Mouse (Mus musculus): ENCODE measurements at regions not wholly inside any gene's neighbourhood (a gene's known extent, or its start where the extent isn't known, plus 50 kb on each side); places are given as distances from the start of the nearest gene placed in this dataset.
"Not testable (repeated sequence)": the region's sequence is repeated elsewhere in the genome, so short reads cannot be mapped to it uniquely, and the experiment has no call there.

DNA sequence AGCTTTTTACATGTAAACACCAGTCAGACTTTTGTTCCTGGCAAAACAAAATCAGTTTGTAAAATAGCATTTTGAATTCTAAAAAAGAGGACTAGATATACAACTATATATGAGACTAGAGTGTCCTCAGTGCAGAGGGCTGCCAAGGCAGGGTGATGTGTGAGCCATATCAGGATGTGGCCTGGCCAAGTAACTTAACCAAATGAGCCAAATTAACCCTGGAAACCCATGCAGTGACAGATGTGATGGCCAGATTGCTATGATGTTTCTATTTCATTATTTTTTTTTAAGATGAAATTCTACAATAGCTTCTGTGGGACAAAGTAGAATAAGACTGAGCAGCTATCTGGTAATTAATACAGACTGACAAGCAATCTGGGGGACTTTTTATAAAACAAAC, 181.8 kb downstream of the Nova1 start:
- DNase-seq (ENCODE audit: extremely low read depth, low read depth) = no peak

- no peak for DNase-seq (ENCODE audit: extremely low read depth, low read depth)
Observed at GRCm38 (mm10) chr12:46635125-46635772, 183.5 kb downstream of the Nova1 start.

- no peak for DNase-seq (ENCODE audit: extremely low read depth, low read depth)
Observed at GRCm38 (mm10) chr12:46634771-46635124, 184.0 kb downstream of the Nova1 start.

DNA sequence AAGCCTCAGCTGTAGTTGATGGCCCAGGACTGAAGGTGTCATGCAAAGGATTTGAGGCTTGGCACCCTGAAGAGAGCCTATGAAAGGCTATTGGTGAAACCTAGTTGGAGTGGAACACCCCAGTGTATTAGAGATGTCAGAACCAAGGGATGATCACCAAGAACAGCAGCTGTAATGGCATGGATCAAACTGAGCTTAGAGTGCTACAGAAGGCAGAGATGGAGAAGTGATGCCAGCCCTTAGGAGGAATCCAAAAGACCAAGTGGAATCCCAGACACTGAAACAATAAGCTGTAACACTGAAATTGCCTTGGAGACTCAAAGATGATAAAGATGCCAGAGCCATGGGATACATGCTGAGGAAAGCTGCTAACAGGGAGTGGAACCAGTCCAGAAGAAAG, 186.3 kb downstream of the Nova1 start:
- not testable (repeated sequence) for DNase-seq (ENCODE audit: extremely low read depth, low read depth)

GRCm38 (mm10) chr12:46627320-46627719, 191.4 kb downstream of the Nova1 start:
- DNase-seq (ENCODE audit: extremely low read depth, low read depth) = no peak

DNA sequence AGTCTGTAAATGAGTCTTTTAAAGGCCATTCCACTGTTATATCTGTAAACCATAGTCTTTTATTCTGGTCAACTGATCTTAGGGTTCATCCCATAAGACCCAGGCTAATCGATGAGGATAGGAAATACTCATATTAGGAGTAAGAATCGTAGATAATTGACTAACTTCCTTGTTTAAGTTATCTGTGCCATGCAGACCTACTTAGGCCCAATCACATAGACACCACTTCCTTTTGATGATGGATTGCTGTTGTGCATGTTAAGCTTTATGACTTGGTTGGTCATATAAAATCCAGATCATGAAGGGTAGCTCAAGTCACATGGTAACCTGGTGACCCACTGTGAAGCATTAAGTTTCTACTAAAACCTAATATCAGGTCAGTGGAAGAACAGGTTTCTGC, 207.3 kb downstream of the Nova1 start:
- DNase-seq (ENCODE audit: extremely low read depth, low read depth) = peak; percentile 15

DNA sequence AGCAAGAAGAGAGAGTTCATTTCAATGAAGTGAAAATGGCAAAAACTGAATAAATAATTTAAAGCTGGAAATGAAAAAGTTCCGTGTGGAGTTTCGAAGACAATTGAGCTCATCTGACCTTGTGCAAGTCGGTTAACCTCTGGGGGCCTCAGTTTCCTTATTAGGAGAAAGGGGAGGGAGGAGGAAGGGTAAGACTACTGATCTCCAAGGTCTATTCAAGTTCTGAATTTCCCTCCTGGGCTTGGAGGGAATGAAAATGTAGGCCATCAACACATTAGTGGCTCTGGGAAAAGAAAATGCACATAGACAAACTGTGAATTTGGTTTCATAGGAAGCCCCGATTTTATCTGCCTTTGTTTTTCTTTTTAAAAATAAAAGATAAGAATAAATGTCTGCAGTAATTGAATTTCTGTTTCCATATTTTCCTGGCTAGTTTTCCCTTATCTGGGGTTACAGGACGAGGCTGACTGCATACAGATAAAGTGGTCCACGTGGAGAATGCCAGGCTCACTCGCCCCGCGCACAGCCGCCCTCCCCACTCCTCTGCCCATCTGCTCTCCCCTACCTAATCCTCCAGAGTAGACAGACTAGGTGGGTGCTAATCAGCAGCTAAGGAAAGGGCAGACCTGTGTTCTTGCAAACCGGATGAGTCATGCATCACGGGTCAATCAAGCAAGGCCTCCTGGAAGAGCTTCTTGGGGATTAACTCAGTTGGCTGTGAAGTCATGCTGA, 209.0 kb downstream of the Nova1 start:
- DNase-seq (ENCODE audit: extremely low read depth, low read depth) = peak; percentile 18

DNA sequence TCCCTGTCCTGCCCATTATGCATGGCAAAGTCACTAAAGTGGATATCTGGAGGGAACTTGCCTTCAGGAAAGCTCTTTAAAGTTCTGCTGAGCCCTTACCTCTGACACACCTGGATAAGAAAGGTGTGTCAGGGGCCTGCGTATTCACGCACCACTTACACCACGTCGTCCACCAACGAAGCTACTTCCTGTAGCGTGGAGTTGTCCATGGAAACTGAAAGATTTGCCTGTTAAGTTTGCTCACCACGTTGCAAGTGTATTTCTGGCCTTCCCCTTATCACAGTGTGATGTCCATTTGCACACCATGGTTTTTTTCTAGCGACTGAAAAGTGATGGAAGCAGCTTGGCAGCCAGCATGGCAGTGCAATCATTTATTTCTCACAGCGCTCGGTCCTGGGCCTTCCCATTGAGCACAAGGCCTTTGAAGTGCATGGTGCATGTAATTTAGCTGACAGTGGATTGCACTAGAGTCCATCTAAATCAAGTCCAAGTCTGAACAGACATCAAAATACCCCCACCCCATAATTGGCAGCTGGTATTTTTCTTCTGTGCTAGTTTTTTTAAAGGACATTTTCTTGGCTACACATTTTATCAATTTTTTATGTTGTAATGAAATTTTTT, 210.3 kb downstream of the Nova1 start:
- no peak for DNase-seq (ENCODE audit: extremely low read depth, low read depth)

DNA sequence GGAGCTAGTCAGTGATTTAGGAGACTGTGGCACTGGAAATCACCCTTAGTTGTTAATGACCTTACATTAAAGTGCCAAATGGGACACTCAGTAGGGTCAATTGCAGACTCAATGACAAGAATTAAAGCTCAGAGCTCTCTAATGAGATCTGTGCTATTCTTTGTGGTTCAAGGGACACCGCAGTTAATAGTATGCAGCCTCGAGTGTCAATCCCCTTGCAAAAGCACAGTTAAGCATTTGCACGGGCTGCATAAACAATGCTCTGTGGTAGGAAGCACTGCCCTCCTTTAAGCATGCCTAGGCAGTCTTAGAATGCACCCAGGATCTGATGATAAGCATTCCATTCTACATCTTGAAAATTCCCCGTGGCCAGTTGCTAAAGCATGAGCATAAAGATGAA, 221.5 kb downstream of the Nova1 start:
- no peak for DNase-seq (ENCODE audit: extremely low read depth, low read depth)

DNA sequence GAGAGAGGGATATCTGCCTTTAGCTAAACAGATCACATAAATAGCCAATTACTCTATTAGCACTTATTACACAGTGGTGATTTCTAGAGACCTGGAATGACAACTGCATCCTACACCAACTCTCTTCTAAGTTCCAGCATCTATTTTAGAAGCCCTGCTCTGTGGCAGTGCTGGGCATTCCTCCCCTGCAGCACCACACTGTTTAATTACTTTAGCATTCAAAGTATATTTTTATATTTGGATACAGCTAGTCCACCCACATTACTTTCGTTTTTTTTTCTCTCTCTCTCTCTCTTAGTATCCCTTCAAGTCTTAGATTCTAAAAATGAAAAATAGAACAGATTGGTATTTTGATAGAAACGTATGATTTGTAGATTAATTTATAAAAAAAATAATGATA, 250.1 kb downstream of the Nova1 start:
- DNase-seq (ENCODE audit: extremely low read depth, low read depth) = no peak

GRCm38 (mm10) chr12:46566324-46566723, 252.4 kb downstream of the Nova1 start:
- DNase-seq (ENCODE audit: extremely low read depth, low read depth) = no peak

GRCm38 (mm10) chr12:46520942-46521341, 297.8 kb downstream of the Nova1 start:
- DNase-seq (ENCODE audit: extremely low read depth, low read depth) = no peak

- DNase-seq (ENCODE audit: extremely low read depth, low read depth) = no peak
Observed at GRCm38 (mm10) chr12:46507829-46508228, 310.9 kb downstream of the Nova1 start.

GRCm38 (mm10) chr12:46492465-46492864, 326.3 kb downstream of the Nova1 start:
- DNase-seq (ENCODE audit: extremely low read depth, low read depth) = no peak

DNA sequence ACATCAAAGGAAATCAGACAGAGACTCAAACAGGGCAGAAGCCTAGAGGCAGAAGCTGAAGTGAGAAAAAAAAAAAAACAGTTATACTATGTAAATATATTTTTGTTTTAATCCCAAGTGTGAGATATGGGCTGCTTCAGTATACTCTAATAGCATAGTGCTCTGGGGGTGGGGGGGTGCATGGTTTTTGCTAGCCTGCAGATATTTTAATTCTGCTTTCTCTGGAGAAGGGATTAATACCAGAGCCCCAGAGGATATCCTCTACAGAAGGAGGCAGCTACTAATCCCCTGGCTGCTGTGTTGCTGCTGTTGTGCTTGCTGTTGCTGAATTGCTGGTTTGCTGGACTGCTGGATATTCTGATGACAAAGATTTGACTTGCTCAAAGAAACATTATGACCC, 367.8 kb downstream of the Nova1 start:
- DNase-seq (ENCODE audit: extremely low read depth, low read depth) = no peak

DNA sequence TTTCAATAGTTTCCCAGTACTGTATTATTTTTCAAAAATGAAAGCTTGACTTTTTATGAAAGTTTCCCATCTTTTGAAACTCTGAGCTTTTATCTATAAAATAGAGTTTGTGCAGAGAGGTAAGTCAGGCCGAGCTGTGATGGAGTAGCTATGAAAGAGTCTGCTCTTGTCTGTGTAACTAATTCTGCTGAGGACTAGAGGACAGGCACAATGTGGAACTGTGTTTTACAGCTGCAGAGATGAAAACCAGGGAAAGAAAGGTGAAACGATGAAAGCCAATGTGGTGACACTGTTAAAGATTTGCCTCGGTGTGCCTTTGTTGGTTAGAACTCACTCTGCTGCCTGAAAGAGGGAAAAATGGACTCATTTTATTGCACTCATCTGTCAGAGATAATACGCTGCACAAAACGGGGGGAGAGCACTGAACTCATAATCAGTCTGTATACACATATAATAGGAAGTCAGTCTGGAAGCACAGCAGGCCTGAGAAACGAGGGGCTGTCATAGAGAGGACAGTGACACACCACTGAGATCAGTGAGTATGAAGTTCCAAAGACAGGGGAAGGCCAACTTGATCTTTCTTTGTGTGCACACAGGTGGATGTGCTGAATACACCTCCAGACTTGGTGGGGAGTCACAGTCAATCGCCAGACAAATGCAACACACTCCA, 373.9 kb downstream of the Nova1 start:
- DNase-seq (ENCODE audit: extremely low read depth, low read depth) = no peak

GRCm38 (mm10) chr12:46419591-46419990, 399.1 kb downstream of the Nova1 start:
- DNase-seq (ENCODE audit: extremely low read depth, low read depth) = no peak

- DNase-seq (ENCODE audit: extremely low read depth, low read depth) = no peak
Observed at GRCm38 (mm10) chr12:46418990-46419389, 399.7 kb downstream of the Nova1 start.

DNA sequence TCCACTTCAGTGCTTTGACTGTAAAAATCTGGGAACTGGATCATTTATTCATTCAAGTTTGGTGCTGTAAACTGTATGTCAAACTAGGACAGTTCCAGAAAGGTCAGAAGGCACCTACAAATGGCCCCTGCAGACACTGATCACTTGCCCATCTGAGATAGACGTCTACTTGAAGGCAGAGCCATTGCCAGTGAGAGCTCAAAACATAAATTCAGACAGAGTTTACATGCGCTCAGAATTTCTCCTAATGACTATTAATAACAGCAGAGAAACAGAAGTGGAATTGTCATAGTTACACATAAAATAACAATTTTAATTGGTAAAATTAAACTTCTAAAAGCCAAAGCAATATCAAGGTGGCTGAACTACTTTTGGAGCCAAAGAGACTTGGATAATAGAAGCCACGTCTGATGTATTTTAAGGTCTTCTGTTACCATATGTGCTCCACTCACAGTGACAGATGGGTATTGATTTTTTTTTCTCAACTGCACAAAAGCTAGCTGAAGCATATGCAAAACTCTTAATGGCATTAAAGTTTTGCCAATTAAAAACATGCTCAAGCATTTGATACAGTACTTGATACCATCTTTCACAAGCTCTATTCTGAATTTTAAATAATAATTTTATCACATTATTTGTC, 401.8 kb downstream of the Nova1 start:
- DNase-seq (ENCODE audit: extremely low read depth, low read depth) = no peak

DNA sequence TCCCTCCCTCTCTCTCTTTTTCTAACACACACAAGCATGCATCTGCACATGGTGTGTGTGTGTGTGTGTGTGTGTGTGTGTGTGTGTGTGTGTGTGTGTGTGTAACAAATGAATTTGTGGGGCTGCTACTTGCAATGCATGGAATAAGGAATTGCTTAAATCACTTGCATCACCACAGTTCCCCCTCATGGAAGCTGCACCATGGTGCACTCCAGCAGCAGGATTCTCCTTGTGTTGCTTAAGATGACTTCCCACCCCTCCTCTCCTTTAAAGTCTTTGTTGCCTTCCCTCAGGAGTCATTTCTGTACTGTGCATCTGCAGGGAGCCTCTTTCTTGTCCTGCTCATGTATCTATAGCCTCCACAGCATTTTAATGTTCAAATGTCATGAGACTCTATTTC, 402.5 kb downstream of the Nova1 start:
- no peak for DNase-seq (ENCODE audit: extremely low read depth, low read depth)

GRCm38 (mm10) chr12:46405674-46406073, 413.1 kb downstream of the Nova1 start:
- DNase-seq (ENCODE audit: extremely low read depth, low read depth) = peak; percentile 30

GRCm38 (mm10) chr12:46399653-46399975, 419.1 kb downstream of the Nova1 start:
- no peak for DNase-seq (ENCODE audit: extremely low read depth, low read depth)
